Mouse (Mus musculus) frontal cortex, postnatal 25 days (tissue): Measurements from ENCODE around the gene Decr2.
"Not testable (repeated sequence)": the region's sequence is repeated elsewhere in the genome, so short reads cannot be mapped to it uniquely, and the experiment has no call there.

ENCODE experiments used
- DNase-seq, 2 experiments: peaks; one replicate each; pipeline ENCODE4 v3.0.0; 2022; ENCODE audit warnings: low spot score in 2 of 2

Gene Decr2

GRCm38 (mm10) chr17:26089905-26090632 lies at the start of gene Decr2:
Decr2 (minus strand) TSS chr17:26090337.
- DNase-seq, result peak; percentile 72 to 86

GRCm38 (mm10) chr17:26138901-26139381 lies 48.8 kb upstream of the Decr2 start:
- DNase-seq, result no peak

GRCm38 (mm10) chr17:26138239-26138836 lies 48.2 kb upstream of the Decr2 start, which contains the start of gene Axin1:
Axin1 (plus strand) TSS chr17:26138688.
- DNase-seq, result peak; percentile 74 to 85

- DNase-seq, result no peak
These were observed 47.6 kb upstream of the Decr2 start for GRCm38 (mm10) chr17:26137751-26138130.

- no peak for DNase-seq
These were observed 47.1 kb upstream of the Decr2 start for GRCm38 (mm10) chr17:26137106-26137750.

GRCm38 (mm10) chr17:26131856-26132853 lies 42.0 kb upstream of the Decr2 start:
- no peak for DNase-seq

- DNase-seq, result no peak
These were observed 41.1 kb upstream of the Decr2 start for GRCm38 (mm10) chr17:26131062-26131732.

GRCm38 (mm10) chr17:26125226-26125625 lies 35.1 kb upstream of the Decr2 start:
- no peak for DNase-seq

GRCm38 (mm10) chr17:26124560-26124959 lies 34.4 kb upstream of the Decr2 start:
- no peak for DNase-seq

GRCm38 (mm10) chr17:26123267-26123684 lies 33.1 kb upstream of the Decr2 start, which contains the start of gene Mrpl28:
Mrpl28 (plus strand) TSS chr17:26123500.
- DNase-seq, result peak; percentile 79 to 81

- no peak for DNase-seq
These were observed 32.4 kb upstream of the Decr2 start for GRCm38 (mm10) chr17:26122431-26123140.

- no peak for DNase-seq
These were observed 29.9 kb upstream of the Decr2 start for GRCm38 (mm10) chr17:26119766-26120710.

- no peak for DNase-seq
These were observed 26.5 kb upstream of the Decr2 start for GRCm38 (mm10) chr17:26116503-26117258.

- no peak for DNase-seq
These were observed 25.9 kb upstream of the Decr2 start for GRCm38 (mm10) chr17:26115956-26116487.

GRCm38 (mm10) chr17:26115205-26115898 lies 25.2 kb upstream of the Decr2 start:
- DNase-seq, result no peak

- DNase-seq, result not testable (repeated sequence)
These were observed 24.3 kb upstream of the Decr2 start for GRCm38 (mm10) chr17:26114461-26114860.

- no peak for DNase-seq
These were observed 23.9 kb upstream of the Decr2 start for GRCm38 (mm10) chr17:26114061-26114460.
